Mouse (Mus musculus) heart, adult 2 months (tissue): ENCODE results near the gene Pex12. TPM values are rescaled to one million over a fixed set of nuclear protein-coding genes. Genes with fewer than 3 reads are reported as not detected.
A peak's percentile ranks its signal among the peaks of the same experiment; 100 is the strongest.

ENCODE experiments used
- DNase-seq, 2 experiments: peaks; one replicate each; pipeline ENCODE4 v3.0.0; 2021
- H3K27ac ChIP-seq: fragments of 200-600 bp; 2 replicates; pipeline ENCODE4 v1.8.1; 2022
- H3K27me3 ChIP-seq: fragments of 200-500 bp; 2 replicates; pipeline ENCODE4 v1.6.1; 2012; ENCODE audit warnings: mild to moderate bottlenecking, low read length, inconsistent platforms, mixed read lengths; ENCODE audit not compliant: control insufficient read depth, insufficient read depth
- H3K36me3 ChIP-seq: fragments of 200-500 bp; 2 replicates; pipeline ENCODE4 v1.6.1; 2012; ENCODE audit warnings: low read length, inconsistent platforms; ENCODE audit not compliant: control insufficient read depth, insufficient read depth
- H3K4me1 ChIP-seq: fragments of 200-500 bp; 2 replicates; pipeline ENCODE4 v1.6.1; 2011; ENCODE audit warnings: low read length; ENCODE audit not compliant: control insufficient read depth, insufficient read depth
- H3K4me3 ChIP-seq: fragments of 200-600 bp; 2 replicates; pipeline ENCODE4 v1.8.1; 2022
- H3K79me2 ChIP-seq: fragments of 200-500 bp; replicated peaks from 2 replicates; pipeline ENCODE4 v1.6.1; 2012; ENCODE audit warnings: mild to moderate bottlenecking, inconsistent platforms, low read length, moderate library complexity, mixed read lengths; ENCODE audit not compliant: control insufficient read depth, insufficient read depth
- H3K9ac ChIP-seq: fragments of 200-500 bp; 2 replicates; pipeline ENCODE4 v1.6.1; 2012; ENCODE audit warnings: low read depth, mild to moderate bottlenecking, control low read depth, inconsistent platforms, low read length, mixed read lengths
- CTCF ChIP-seq: fragments of 200-600 bp; IDR thresholded peaks from 2 replicates; pipeline ENCODE4 v1.8.1; 2022; ENCODE audit warnings: antibody characterized with exemption, mild to moderate bottlenecking, moderate library complexity
- EP300 ChIP-seq: fragments of 200-500 bp; IDR thresholded peaks from 2 replicates; pipeline ENCODE4 v1.6.1; 2011; ENCODE audit warnings: low read depth, low read length, control low read depth; ENCODE audit not compliant: insufficient read depth
- POLR2A ChIP-seq: fragments of 200-500 bp; IDR thresholded peaks from 2 replicates; pipeline ENCODE4 v1.6.1; 2011; ENCODE audit warnings: mild to moderate bottlenecking, low read depth, low read length, control low read depth; ENCODE audit not compliant: insufficient read depth
- WGBS: fragments of 180-500 bp; shearing (Covaris S2); methylation state at CpG from one replicate; pipeline ENCODE4 v1.1.7; 2018; 5-methylcytosine and 5-hydroxymethylcytosine counted together
- intact Hi-C: fragments of 180-260 bp; cut with DNase I; formaldehyde crosslinking; loops from one replicate; pipeline ENCODE4 v1.15.1; 2025
- polyA plus RNA-seq: library from polyadenylated mRNA; depleted of rRNA; stranded (reverse); fragments of >200 nt; gene quantifications from 2 replicates; pipeline ENCODE4 v1.2.3, GENCODE M21; 2012
- total RNA-seq, 2 experiments: library from RNA; stranded (reverse); gene quantifications; 2 replicates each; pipeline ENCODE4 v1.2.3; 2021

Pex12 gene
- total and polyA plus RNA-seq, 3 experiments: 7.2 to 13.5 (median 8.7) TPM

GRCm38 (mm10) chr11:83319048-83319447, 16.7 kb upstream of the Pex12 start:
- TF ChIP-seq POLR2A: no peak
- no peak for TF ChIP-seq EP300
- TF ChIP-seq CTCF: no peak
- peaks cover 2% of the 10 kb centered on the region for H3K79me2 ChIP-seq
- no peaks in the 10 kb centered on the region; the same call in 1 of the 2 replicates for H3K4me1 ChIP-seq
- H3K9ac ChIP-seq: no peak overlapping the region
- H3K36me3 ChIP-seq: peaks cover 8% of the 10 kb centered on the region
- H3K27ac ChIP-seq: no peak overlapping the region
- WGBS: 69% methylated on average over 4 of the region's 4 CpGs
- intact Hi-C loops: no loop called here
- H3K4me3 ChIP-seq: no peak overlapping the region
- no peak for DNase-seq
- H3K27me3 ChIP-seq: no peaks in the 10 kb centered on the region

GRCm38 (mm10) chr11:83312471-83312870, 10.1 kb upstream of the Pex12 start:
- H3K4me3 ChIP-seq: no peak overlapping the region
- H3K36me3 ChIP-seq: peaks cover 6% of the 10 kb centered on the region; the same call in 1 of the 2 replicates
- TF ChIP-seq POLR2A: no peak
- no peak for TF ChIP-seq EP300
- no peak for TF ChIP-seq CTCF
- intact Hi-C loops: no loop called here
- H3K27ac ChIP-seq: no peak overlapping the region
- no peak for DNase-seq
- H3K27me3 ChIP-seq: no peaks in the 10 kb centered on the region
- peaks cover 3% of the 10 kb centered on the region for H3K79me2 ChIP-seq
- no peaks in the 10 kb centered on the region; the same call in 1 of the 2 replicates for H3K4me1 ChIP-seq
- no peak overlapping the region for H3K9ac ChIP-seq
- whole genome bisulfite sequencing: 51% methylated on average over 5 of the region's 5 CpGs

GRCm38 (mm10) chr11:83306700-83307253, 4.4 kb upstream of the Pex12 start:
- DNase-seq: no peak
- no peak overlapping the region for H3K27ac ChIP-seq
- H3K27me3 ChIP-seq: no peaks in the 10 kb centered on the region
- 84% methylated on average over 4 of the region's 4 CpGs for WGBS
- H3K9ac ChIP-seq: no peak overlapping the region
- peaks cover 4% of the 10 kb centered on the region for H3K36me3 ChIP-seq
- H3K79me2 ChIP-seq: peaks cover 8% of the 10 kb centered on the region; the same call in 1 of the 2 replicates
- TF ChIP-seq EP300 (no peak), POLR2A (no peak), CTCF (no peak)
- no peak overlapping the region for H3K4me3 ChIP-seq
- peaks cover 3% of the 10 kb centered on the region for H3K4me1 ChIP-seq
- intact Hi-C loops: no loop called here

- Histone ChIP-seq H3K27me3 (no peaks in the 10 kb centered on the region), H3K9ac (no peak overlapping the region), H3K4me1 (peaks cover 3% of the 10 kb centered on the region), H3K4me3 (no peak overlapping the region), H3K79me2 (peaks cover 8% of the 10 kb centered on the region; the same call in 1 of the 2 replicates), H3K27ac (no peak overlapping the region), H3K36me3 (no peaks in the 10 kb centered on the region; the same call in none of the 2 replicates)
- WGBS: 83% methylated on average over 2 of the region's 2 CpGs
- TF ChIP-seq POLR2A (no peak), EP300 (no peak), CTCF (no peak)
- intact Hi-C loops: no loop called here
- DNase-seq: no peak
These were observed 2.1 kb upstream of the Pex12 start for GRCm38 (mm10) chr11:83304485-83304884.

- Histone ChIP-seq H3K27ac (no peak overlapping the region; the same call in 1 of the 2 replicates), H3K9ac (no peak overlapping the region), H3K36me3 (no peaks in the 10 kb centered on the region; the same call in none of the 2 replicates), H3K27me3 (no peaks in the 10 kb centered on the region), H3K79me2 (peaks cover 8% of the 10 kb centered on the region; the same call in 1 of the 2 replicates), H3K4me3 (no peak overlapping the region; the same call in 1 of the 2 replicates), H3K4me1 (peaks cover 3% of the 10 kb centered on the region)
- TF ChIP-seq POLR2A: no peak
- TF ChIP-seq CTCF: no peak
- no peak for TF ChIP-seq EP300
- no peak for DNase-seq
- intact Hi-C loops: no loop called here
- WGBS: 46% methylated on average over 5 of the region's 5 CpGs
These were observed 1.4 kb upstream of the Pex12 start for GRCm38 (mm10) chr11:83303751-83304150.

- H3K4me1 ChIP-seq: peaks cover 5% of the 10 kb centered on the region
- peak in 1 of 2 experiments; percentile 23 for DNase-seq
- H3K27ac ChIP-seq: peak overlapping the region; percentile 83
- peaks cover 6% of the 10 kb centered on the region; the same call in 1 of the 2 replicates for H3K79me2 ChIP-seq
- H3K36me3 ChIP-seq: no peaks in the 10 kb centered on the region; the same call in none of the 2 replicates
- WGBS: 5% methylated on average over 10 of the region's 10 CpGs
- H3K27me3 ChIP-seq: no peaks in the 10 kb centered on the region
- H3K9ac ChIP-seq: peak overlapping the region; percentile 37; the same call in 1 of the 2 replicates
- TF ChIP-seq CTCF (no peak; the same call in 1 of the 2 replicates), POLR2A (no peak), EP300 (no peak)
- intact Hi-C loops: no loop called here
- H3K4me3 ChIP-seq: peak overlapping the region; percentile 59
These were observed 262 bp downstream of the Pex12 start for GRCm38 (mm10) chr11:83302124-83302523.
